Mouse (Mus musculus): ENCODE results near the gene Axl.
"Not testable (repeated sequence)": the region's sequence is repeated elsewhere in the genome, so short reads cannot be mapped to it uniquely, and the experiment has no call there.

Gene Axl

GRCm38 (mm10) chr7:25753076-25753475 lies 35.4 kb downstream of the Axl start:
- no peak for DNase-seq

- no peak for DNase-seq
Observed at GRCm38 (mm10) chr7:25746844-25747243, 41.7 kb downstream of the Axl start.

GRCm38 (mm10) chr7:25738277-25738676 lies 50.2 kb downstream of the Axl start:
- no peak for DNase-seq

GRCm38 (mm10) chr7:25736920-25737319 lies 51.6 kb downstream of the Axl start:
- DNase-seq: no peak

GRCm38 (mm10) chr7:25734991-25735390 lies 53.5 kb downstream of the Axl start:
- no peak for DNase-seq

- no peak for DNase-seq
Observed at GRCm38 (mm10) chr7:25731294-25732055, 57.0 kb downstream of the Axl start.

GRCm38 (mm10) chr7:25729862-25730261 lies 58.6 kb downstream of the Axl start:
- no peak for DNase-seq

GRCm38 (mm10) chr7:25729396-25729795 lies 59.1 kb downstream of the Axl start:
- no peak for DNase-seq

- no peak for DNase-seq
Observed at GRCm38 (mm10) chr7:25727800-25728199, 60.7 kb downstream of the Axl start.

- no peak for DNase-seq
Observed at GRCm38 (mm10) chr7:25725886-25726285, 62.6 kb downstream of the Axl start.

GRCm38 (mm10) chr7:25721776-25722175 lies 66.7 kb downstream of the Axl start:
- not testable (repeated sequence) for DNase-seq

- no peak for DNase-seq
Observed at GRCm38 (mm10) chr7:25720760-25721159, 67.7 kb downstream of the Axl start.

GRCm38 (mm10) chr7:25719761-25720610 lies 68.5 kb downstream of the Axl start:
- peak; percentile 81 for DNase-seq

GRCm38 (mm10) chr7:25718788-25719417 lies 69.6 kb downstream of the Axl start, which contains the start of gene Ccdc97:
TSS of gene Ccdc97 (minus strand) at chr7:25719088.
- DNase-seq: peak; percentile 96

- no peak for DNase-seq
Observed at GRCm38 (mm10) chr7:25717478-25717877, 71.0 kb downstream of the Axl start.

- no peak for DNase-seq
Observed at GRCm38 (mm10) chr7:25715731-25716271, 72.7 kb downstream of the Axl start.

- DNase-seq: no peak
Observed at GRCm38 (mm10) chr7:25714581-25714980, 73.9 kb downstream of the Axl start.

- no peak for DNase-seq
Observed at GRCm38 (mm10) chr7:25712801-25713200, 75.7 kb downstream of the Axl start.

GRCm38 (mm10) chr7:25711731-25712197 lies 76.7 kb downstream of the Axl start:
- DNase-seq: no peak

GRCm38 (mm10) chr7:25711165-25711564 lies 77.3 kb downstream of the Axl start:
- DNase-seq: no peak

GRCm38 (mm10) chr7:25710519-25711130 lies 77.9 kb downstream of the Axl start:
- no peak for DNase-seq

- DNase-seq: peak; percentile 81
Observed at GRCm38 (mm10) chr7:25709961-25710360, 78.5 kb downstream of the Axl start.
